Mouse (Mus musculus): ENCODE measurements around the gene Trpv2. TPM values are rescaled to one million over a fixed set of nuclear protein-coding genes. Genes with fewer than 3 reads are reported as not detected.
A peak's percentile ranks its signal among the peaks of the same experiment; 100 is the strongest.

Gene Trpv2
- polyA plus RNA-seq, 1 experiment from 2014 or later = 3.4 TPM

- no peaks in the 10 kb centered on the region for H3K9me3 ChIP-seq
- H3K27me3 ChIP-seq (replicated peaks) = no peaks in the 10 kb centered on the region
- WGBS = 35% methylated on average over 3 of the region's 3 CpGs
- peak overlapping the region; percentile 92 for H3K27ac ChIP-seq (replicated peaks)
- peaks cover 46% of the 10 kb centered on the region for H3K4me1 ChIP-seq
- H3K4me3 ChIP-seq = peak overlapping the region; percentile 78
- H3K4me2 ChIP-seq = peak overlapping the region; percentile 77
- peaks cover 66% of the 10 kb centered on the region for H3K36me3 ChIP-seq
- ATAC-seq (ENCODE audit: extremely low read depth, insufficient number of reproducible peaks, low FRiP score, low TSS enrichment) = no peak
- H3K9ac ChIP-seq = peak overlapping the region; percentile 97
Measured at GRCm38 (mm10) chr11:62604886-62605618, 30.8 kb downstream of the Trpv2 start.

GRCm38 (mm10) chr11:62605619-62606298, 31.5 kb downstream of the Trpv2 start:
- H3K27me3 ChIP-seq (replicated peaks) = no peaks in the 10 kb centered on the region
- H3K4me1 ChIP-seq = peaks cover 46% of the 10 kb centered on the region
- peak overlapping the region; percentile 77 for H3K4me2 ChIP-seq
- no peaks in the 10 kb centered on the region for H3K9me3 ChIP-seq
- no peak for ATAC-seq (ENCODE audit: extremely low read depth, insufficient number of reproducible peaks, low FRiP score, low TSS enrichment)
- H3K27ac ChIP-seq (replicated peaks) = peak overlapping the region; percentile 92
- peak overlapping the region; percentile 97 for H3K9ac ChIP-seq
- peaks cover 73% of the 10 kb centered on the region for H3K36me3 ChIP-seq
- WGBS = 41% methylated on average over 10 of the region's 10 CpGs
- peak overlapping the region; percentile 78 for H3K4me3 ChIP-seq

- Histone ChIP-seq H3K27ac (replicated peaks) (peak overlapping the region; percentile 92; the same call in 1 of the 2 replicates), H3K9me3 (no peaks in the 10 kb centered on the region), H3K4me2 (0 out of 2 replicates have a peak overlapping the region, but pooled peaks have one; percentile 77), H3K4me1 (peaks cover 46% of the 10 kb centered on the region), H3K27me3 (replicated peaks) (no peaks in the 10 kb centered on the region), H3K4me3 (0 out of 2 replicates have a peak overlapping the region, but pooled peaks have one; percentile 78), H3K9ac (peak overlapping the region; percentile 97; the same call in 1 of the 2 replicates), H3K36me3 (peaks cover 77% of the 10 kb centered on the region)
- ATAC-seq (ENCODE audit: extremely low read depth, insufficient number of reproducible peaks, low FRiP score, low TSS enrichment) = no peak
- 60% methylated on average over 10 of the region's 10 CpGs for WGBS
Measured at GRCm38 (mm10) chr11:62606299-62607169, 32.2 kb downstream of the Trpv2 start.

- Histone ChIP-seq H3K36me3 (peaks cover 84% of the 10 kb centered on the region), H3K9me3 (no peaks in the 10 kb centered on the region), H3K27me3 (replicated peaks) (no peaks in the 10 kb centered on the region), H3K4me3 (no peak overlapping the region), H3K27ac (replicated peaks) (0 out of 2 replicates have a peak overlapping the region, but pooled peaks have one; percentile 20), H3K4me1 (peaks cover 40% of the 10 kb centered on the region), H3K9ac (peak overlapping the region; percentile 8; the same call in 1 of the 2 replicates), H3K4me2 (no peak overlapping the region)
- ATAC-seq (ENCODE audit: extremely low read depth, insufficient number of reproducible peaks, low FRiP score, low TSS enrichment) = no peak
- 59% methylated on average over 10 of the region's 10 CpGs for WGBS
Measured at GRCm38 (mm10) chr11:62607170-62607951, 33.1 kb downstream of the Trpv2 start.

- no peaks in the 10 kb centered on the region for H3K9me3 ChIP-seq
- H3K4me3 ChIP-seq = no peak overlapping the region
- H3K27me3 ChIP-seq (replicated peaks) = no peaks in the 10 kb centered on the region
- ATAC-seq (ENCODE audit: extremely low read depth, insufficient number of reproducible peaks, low FRiP score, low TSS enrichment) = no peak
- H3K36me3 ChIP-seq = peaks cover 89% of the 10 kb centered on the region
- H3K27ac ChIP-seq (replicated peaks) = 0 out of 2 replicates have a peak overlapping the region, but pooled peaks have one; percentile 20
- no peak overlapping the region; the same call in 1 of the 2 replicates for H3K9ac ChIP-seq
- 88% methylated on average over 1 of the region's 1 CpGs for WGBS
- no peak overlapping the region for H3K4me2 ChIP-seq
- H3K4me1 ChIP-seq = peaks cover 40% of the 10 kb centered on the region
Measured at GRCm38 (mm10) chr11:62607952-62608201, 33.6 kb downstream of the Trpv2 start.

- Histone ChIP-seq H3K9me3 (no peaks in the 10 kb centered on the region), H3K27me3 (replicated peaks) (no peaks in the 10 kb centered on the region), H3K27ac (replicated peaks) (no peak overlapping the region), H3K9ac (no peak overlapping the region), H3K4me2 (no peak overlapping the region), H3K4me3 (no peak overlapping the region), H3K4me1 (peaks cover 42% of the 10 kb centered on the region), H3K36me3 (peaks cover 83% of the 10 kb centered on the region)
- 79% methylated on average over 10 of the region's 10 CpGs for WGBS
- no peak for ATAC-seq (ENCODE audit: extremely low read depth, insufficient number of reproducible peaks, low FRiP score, low TSS enrichment)
Measured at GRCm38 (mm10) chr11:62608826-62609675, 34.8 kb downstream of the Trpv2 start.

GRCm38 (mm10) chr11:62610304-62610703, 36.0 kb downstream of the Trpv2 start:
- no peaks in the 10 kb centered on the region for H3K9me3 ChIP-seq
- no peak overlapping the region for H3K27ac ChIP-seq (replicated peaks)
- no peak overlapping the region for H3K4me2 ChIP-seq
- ATAC-seq (ENCODE audit: extremely low read depth, insufficient number of reproducible peaks, low FRiP score, low TSS enrichment) = no peak
- H3K4me1 ChIP-seq = peaks cover 38% of the 10 kb centered on the region
- no peak overlapping the region for H3K9ac ChIP-seq
- 82% methylated on average over 6 of the region's 6 CpGs for WGBS
- H3K27me3 ChIP-seq (replicated peaks) = no peaks in the 10 kb centered on the region
- H3K4me3 ChIP-seq = no peak overlapping the region
- peaks cover 73% of the 10 kb centered on the region for H3K36me3 ChIP-seq

GRCm38 (mm10) chr11:62612604-62613003, 38.3 kb downstream of the Trpv2 start:
- H3K9me3 ChIP-seq = no peaks in the 10 kb centered on the region
- no peak for ATAC-seq (ENCODE audit: extremely low read depth, insufficient number of reproducible peaks, low FRiP score, low TSS enrichment)
- H3K27me3 ChIP-seq (replicated peaks) = no peaks in the 10 kb centered on the region
- peaks cover 72% of the 10 kb centered on the region for H3K36me3 ChIP-seq
- no peak overlapping the region for H3K27ac ChIP-seq (replicated peaks)
- H3K4me1 ChIP-seq = peaks cover 19% of the 10 kb centered on the region
- H3K9ac ChIP-seq = no peak overlapping the region
- no peak overlapping the region for H3K4me2 ChIP-seq
- H3K4me3 ChIP-seq = no peak overlapping the region
- WGBS = 79% methylated on average over 10 of the region's 10 CpGs

GRCm38 (mm10) chr11:62613657-62614365, 39.5 kb downstream of the Trpv2 start:
- H3K36me3 ChIP-seq = peaks cover 71% of the 10 kb centered on the region
- no peaks in the 10 kb centered on the region for H3K27me3 ChIP-seq (replicated peaks)
- H3K4me3 ChIP-seq = peak overlapping the region; percentile 20
- H3K4me1 ChIP-seq = peaks cover 15% of the 10 kb centered on the region
- peak overlapping the region; percentile 75 for H3K27ac ChIP-seq (replicated peaks)
- WGBS = 25% methylated on average over 19 of the region's 19 CpGs
- H3K9ac ChIP-seq = peak overlapping the region; percentile 71
- H3K9me3 ChIP-seq = no peaks in the 10 kb centered on the region
- ATAC-seq (ENCODE audit: extremely low read depth, insufficient number of reproducible peaks, low FRiP score, low TSS enrichment) = peak; percentile 80
- peak overlapping the region; percentile 60 for H3K4me2 ChIP-seq

Data from heart, embryonic 13.5 days (tissue).